Mouse (Mus musculus): Measurements from ENCODE around the gene Gnb1. TPM values are rescaled to one million over a fixed set of nuclear protein-coding genes. Genes with fewer than 3 reads are reported as not detected.
A peak's percentile ranks its signal among the peaks of the same experiment; 100 is the strongest.

Gnb1 gene
- polyA plus RNA-seq, 1 experiment from 2014 or later = 445 TPM

DNA sequence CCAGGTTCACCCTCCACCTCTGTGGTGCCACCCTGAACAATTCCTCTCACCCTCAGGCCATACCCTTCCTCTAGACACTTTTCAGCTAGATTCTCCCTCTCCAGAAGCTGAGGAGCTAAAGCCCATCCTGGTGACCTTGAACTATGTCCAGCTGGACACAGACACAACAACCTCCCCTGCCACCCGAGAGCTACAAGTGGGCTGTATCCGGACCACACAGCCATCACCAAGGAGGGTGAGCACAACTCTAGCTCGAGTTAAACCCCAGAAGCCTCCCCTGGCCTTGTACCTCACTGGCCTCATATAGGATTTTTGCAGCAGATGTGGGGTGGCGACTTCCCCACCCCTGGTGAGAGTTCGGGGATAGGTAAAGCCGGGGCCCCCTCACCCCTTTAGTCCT lies 25.6 kb upstream of the Gnb1 start:
- no peak overlapping the region for H3K4me2 ChIP-seq (replicated peaks; ENCODE audit: low read depth, low read length)
- no peak overlapping the region for H3K4me3 ChIP-seq (ENCODE audit: low read depth, low read length)
- H3K27ac ChIP-seq (ENCODE audit: low read length) = no peak overlapping the region
- H3K27me3 ChIP-seq (replicated peaks; ENCODE audit: insufficient read depth, low read length) = no peaks in the 10 kb centered on the region
- H3K9me3 ChIP-seq (ENCODE audit: low read length) = no peaks in the 10 kb centered on the region
- H3K36me3 ChIP-seq (ENCODE audit: insufficient read depth, low read length) = no peaks in the 10 kb centered on the region
- ATAC-seq (no peak), DNase-seq (ENCODE audit: low spot score) (no peak)
- TF ChIP-seq CTCF (IDR thresholded peaks at IDR 0.05) (no peak), EP300 (IDR thresholded peaks at IDR 0.05) (no peak)
- H3K4me1 ChIP-seq (ENCODE audit: insufficient read depth, low read depth, low read length) = peaks cover 4% of the 10 kb centered on the region; the same call in 1 of the 2 replicates
- H3K9ac ChIP-seq (replicated peaks; ENCODE audit: low read depth) = no peak overlapping the region
- WGBS = 75% methylated on average over 6 of the region's 6 CpGs

- Histone ChIP-seq H3K36me3 (ENCODE audit: insufficient read depth, low read length) (no peaks in the 10 kb centered on the region), H3K4me2 (replicated peaks; ENCODE audit: low read depth, low read length) (no peak overlapping the region), H3K27ac (ENCODE audit: low read length) (no peak overlapping the region), H3K27me3 (replicated peaks; ENCODE audit: insufficient read depth, low read length) (no peaks in the 10 kb centered on the region), H3K9ac (replicated peaks; ENCODE audit: low read depth) (no peak overlapping the region), H3K4me1 (ENCODE audit: insufficient read depth, low read depth, low read length) (peaks cover 4% of the 10 kb centered on the region; the same call in 1 of the 2 replicates), H3K9me3 (ENCODE audit: low read length) (no peaks in the 10 kb centered on the region), H3K4me3 (ENCODE audit: low read depth, low read length) (no peak overlapping the region)
- TF ChIP-seq EP300 (IDR thresholded peaks at IDR 0.05) = no peak
- no peak for TF ChIP-seq CTCF (IDR thresholded peaks at IDR 0.05)
- ATAC-seq (no peak), DNase-seq (ENCODE audit: low spot score) (no peak)
- 75% methylated on average over 5 of the region's 5 CpGs for WGBS
Measured at GRCm38 (mm10) chr4:155466080-155466479, 25.1 kb upstream of the Gnb1 start.

DNA sequence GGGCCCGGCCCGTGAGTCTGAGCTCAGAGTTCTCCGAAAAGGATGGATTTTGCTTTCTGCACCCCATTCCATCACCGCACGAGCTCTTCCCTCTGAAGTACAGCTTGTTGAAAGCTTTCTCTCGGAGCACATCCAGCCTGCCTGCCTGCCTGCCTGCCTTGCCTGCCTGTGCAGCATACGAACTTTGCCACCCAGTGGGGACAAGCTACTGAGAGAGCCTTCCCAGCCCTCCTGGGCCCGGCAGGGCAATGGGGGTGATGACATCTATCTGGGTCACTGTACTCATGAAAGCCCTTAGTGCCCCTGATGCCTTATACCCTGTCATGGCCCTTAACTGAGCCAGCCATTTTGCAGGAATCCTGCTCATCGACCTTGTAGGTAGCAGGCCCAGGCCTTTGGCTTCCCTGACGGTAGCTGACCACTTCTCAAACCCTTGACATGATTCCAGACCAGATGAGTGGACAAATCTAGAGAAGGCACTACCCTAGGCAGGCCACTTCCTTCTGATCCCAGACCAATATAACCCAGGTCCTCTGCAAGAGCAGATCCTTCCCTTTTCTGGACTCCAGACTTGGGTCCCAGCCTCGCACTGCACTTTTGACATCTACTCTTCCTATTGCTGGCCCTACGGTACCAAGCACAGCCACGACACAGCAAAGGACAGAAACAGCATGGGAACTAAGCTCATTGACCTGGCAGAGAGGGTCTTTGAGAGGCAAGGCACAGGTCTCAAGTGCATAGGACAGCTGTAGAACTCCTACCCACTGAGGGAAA lies 23.7 kb upstream of the Gnb1 start:
- Histone ChIP-seq H3K36me3 (ENCODE audit: insufficient read depth, low read length) (no peaks in the 10 kb centered on the region), H3K4me2 (replicated peaks; ENCODE audit: low read depth, low read length) (no peak overlapping the region), H3K27ac (ENCODE audit: low read length) (no peak overlapping the region), H3K4me3 (ENCODE audit: low read depth, low read length) (no peak overlapping the region), H3K9ac (replicated peaks; ENCODE audit: low read depth) (no peak overlapping the region), H3K9me3 (ENCODE audit: low read length) (no peaks in the 10 kb centered on the region), H3K27me3 (replicated peaks; ENCODE audit: insufficient read depth, low read length) (no peaks in the 10 kb centered on the region), H3K4me1 (ENCODE audit: insufficient read depth, low read depth, low read length) (peaks cover 4% of the 10 kb centered on the region; the same call in 1 of the 2 replicates)
- TF ChIP-seq CTCF (IDR thresholded peaks at IDR 0.05) = no peak
- TF ChIP-seq EP300 (IDR thresholded peaks at IDR 0.05) = no peak
- DNase-seq (ENCODE audit: low spot score) (no peak), ATAC-seq (no peak)
- WGBS = 66% methylated on average over 13 of the region's 13 CpGs

- no peaks in the 10 kb centered on the region for H3K27me3 ChIP-seq (replicated peaks; ENCODE audit: insufficient read depth, low read length)
- H3K4me1 ChIP-seq (ENCODE audit: insufficient read depth, low read depth, low read length) = peaks cover 4% of the 10 kb centered on the region; the same call in 1 of the 2 replicates
- peak within 1 kb of the TSS; percentile 59 for H3K4me2 ChIP-seq (replicated peaks; ENCODE audit: low read depth, low read length)
- 0 out of 2 replicates have a peak within 1 kb of the TSS, but pooled peaks have one; percentile 16 for H3K9ac ChIP-seq (replicated peaks; ENCODE audit: low read depth)
- DNase-seq (ENCODE audit: low spot score) (peak; percentile 79), ATAC-seq (peak; percentile 86)
- H3K4me3 ChIP-seq (ENCODE audit: low read depth, low read length) = peak within 1 kb of the TSS; percentile 30
- no peaks in the 10 kb centered on the region for H3K9me3 ChIP-seq (ENCODE audit: low read length)
- 9% methylated on average over 15 of the region's 21 CpGs for WGBS
- no peaks in the 10 kb centered on the region for H3K36me3 ChIP-seq (ENCODE audit: insufficient read depth, low read length)
- TF ChIP-seq EP300 (IDR thresholded peaks at IDR 0.05) = no peak
- no peak for TF ChIP-seq CTCF (IDR thresholded peaks at IDR 0.05)
- H3K27ac ChIP-seq (ENCODE audit: low read length) = no peak within 1 kb of the TSS
Measured at GRCm38 (mm10) chr4:155468952-155469351, 22.2 kb upstream of the Gnb1 start, which contains the start of gene Tmem52. Tmem52 (plus strand) TSS chr4:155469114.

GRCm38 (mm10) chr4:155469590-155470262 lies 21.4 kb upstream of the Gnb1 start:
- H3K4me1 ChIP-seq (ENCODE audit: insufficient read depth, low read depth, low read length) = peaks cover 4% of the 10 kb centered on the region; the same call in 1 of the 2 replicates
- H3K27ac ChIP-seq (ENCODE audit: low read length) = no peak overlapping the region
- no peaks in the 10 kb centered on the region for H3K27me3 ChIP-seq (replicated peaks; ENCODE audit: insufficient read depth, low read length)
- no peak for DNase-seq (ENCODE audit: low spot score)
- no peak overlapping the region for H3K4me3 ChIP-seq (ENCODE audit: low read depth, low read length)
- TF ChIP-seq EP300 (IDR thresholded peaks at IDR 0.05) = no peak
- no peak for TF ChIP-seq CTCF (IDR thresholded peaks at IDR 0.05)
- H3K9me3 ChIP-seq (ENCODE audit: low read length) = no peaks in the 10 kb centered on the region
- 67% methylated on average over 18 of the region's 18 CpGs for WGBS
- no peak overlapping the region for H3K9ac ChIP-seq (replicated peaks; ENCODE audit: low read depth)
- H3K36me3 ChIP-seq (ENCODE audit: insufficient read depth, low read length) = no peaks in the 10 kb centered on the region
- peak; percentile 59 for ATAC-seq
- peak overlapping the region; percentile 59 for H3K4me2 ChIP-seq (replicated peaks; ENCODE audit: low read depth, low read length)

DNA sequence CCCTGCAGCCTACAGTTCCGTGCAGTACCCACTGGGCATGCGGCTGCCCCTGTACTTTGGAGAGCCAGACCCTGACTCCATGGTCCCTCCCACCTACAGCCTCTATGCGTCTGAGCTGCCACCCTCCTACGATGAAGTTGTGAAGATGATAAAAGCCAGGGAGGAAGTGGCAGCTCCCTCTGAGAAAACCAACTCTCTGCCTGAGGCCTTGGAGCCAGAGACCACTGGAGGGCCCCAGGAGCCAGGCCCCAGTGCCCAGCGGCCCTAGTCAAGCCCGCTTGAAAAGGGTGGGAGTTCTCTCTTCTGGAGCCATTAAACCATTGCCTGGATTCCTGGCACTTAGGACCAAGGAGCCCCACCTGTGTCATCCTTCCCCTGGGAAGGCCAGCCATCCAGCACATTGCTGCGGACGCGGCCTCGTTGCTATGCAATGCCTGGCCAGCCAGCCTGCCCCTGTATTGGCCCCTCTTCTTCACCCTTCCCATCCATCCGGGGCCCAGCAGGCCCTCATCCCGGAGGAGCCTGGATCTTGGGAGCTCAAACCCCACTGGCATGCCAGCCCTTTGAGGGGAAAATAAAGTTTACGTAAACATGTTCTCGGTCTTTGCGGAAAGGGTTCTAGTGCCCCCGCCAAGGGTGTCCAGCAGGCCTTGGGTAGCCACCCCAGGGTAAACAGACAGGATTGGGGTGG lies 20.8 kb upstream of the Gnb1 start:
- Histone ChIP-seq H3K9me3 (ENCODE audit: low read length) (no peaks in the 10 kb centered on the region), H3K27ac (ENCODE audit: low read length) (no peak overlapping the region), H3K36me3 (ENCODE audit: insufficient read depth, low read length) (no peaks in the 10 kb centered on the region), H3K27me3 (replicated peaks; ENCODE audit: insufficient read depth, low read length) (no peaks in the 10 kb centered on the region), H3K4me2 (replicated peaks; ENCODE audit: low read depth, low read length) (no peak overlapping the region), H3K4me1 (ENCODE audit: insufficient read depth, low read depth, low read length) (peaks cover 4% of the 10 kb centered on the region; the same call in 1 of the 2 replicates), H3K4me3 (ENCODE audit: low read depth, low read length) (no peak overlapping the region), H3K9ac (replicated peaks; ENCODE audit: low read depth) (no peak overlapping the region)
- DNase-seq (ENCODE audit: low spot score) (no peak), ATAC-seq (no peak)
- TF ChIP-seq EP300 (IDR thresholded peaks at IDR 0.05) (no peak), CTCF (IDR thresholded peaks at IDR 0.05) (no peak)
- 77% methylated on average over 16 of the region's 16 CpGs for WGBS

All from lung, postnatal 0 days (tissue).